Mouse (Mus musculus): ENCODE measurements around the gene Ptprj.

DNA sequence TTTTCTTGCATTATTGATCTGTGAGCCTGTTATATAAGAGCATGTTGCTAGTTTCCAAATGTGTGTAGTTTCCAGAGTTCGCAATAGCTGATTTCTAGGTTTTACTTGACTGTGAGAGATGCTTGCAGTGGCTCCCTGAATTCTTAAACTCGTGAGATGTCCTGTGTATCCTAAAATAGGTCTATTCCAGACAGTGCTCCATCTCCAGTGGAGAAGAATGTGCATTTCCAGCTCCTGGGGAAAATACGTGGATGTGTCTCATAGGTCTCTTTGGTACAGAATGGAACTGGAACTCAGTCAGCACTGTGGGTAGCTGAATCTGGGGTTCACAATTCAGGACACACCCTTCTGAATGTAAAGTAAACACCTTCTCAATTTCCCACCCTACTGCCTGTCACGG lies 107.7 kb downstream of the Ptprj start:
- no peak for TF ChIP-seq POLR2A (IDR thresholded peaks at IDR 0.05; ENCODE audit: low read depth, low read length)
- no peak for TF ChIP-seq NELFE (IDR thresholded peaks at IDR 0.05; ENCODE audit: low read depth, low read length)
- TF ChIP-seq CTCF (conservative IDR thresholded peaks at IDR 0.05 in 1 of 2, IDR thresholded peaks at IDR 0.05 in 1 of 2; ENCODE audit: low read depth in 2 of 2, low read length in 2 of 2): no peak

Data from CH12.LX (cell line).